Mouse (Mus musculus): ENCODE data around the gene Ephb6. TPM values are rescaled to one million over a fixed set of nuclear protein-coding genes. Genes with fewer than 3 reads are reported as not detected.
A peak's percentile ranks its signal among the peaks of the same experiment; 100 is the strongest.

Gene Ephb6
- polyA plus RNA-seq, 1 experiment from 2014 or later: 16.2 TPM

DNA sequence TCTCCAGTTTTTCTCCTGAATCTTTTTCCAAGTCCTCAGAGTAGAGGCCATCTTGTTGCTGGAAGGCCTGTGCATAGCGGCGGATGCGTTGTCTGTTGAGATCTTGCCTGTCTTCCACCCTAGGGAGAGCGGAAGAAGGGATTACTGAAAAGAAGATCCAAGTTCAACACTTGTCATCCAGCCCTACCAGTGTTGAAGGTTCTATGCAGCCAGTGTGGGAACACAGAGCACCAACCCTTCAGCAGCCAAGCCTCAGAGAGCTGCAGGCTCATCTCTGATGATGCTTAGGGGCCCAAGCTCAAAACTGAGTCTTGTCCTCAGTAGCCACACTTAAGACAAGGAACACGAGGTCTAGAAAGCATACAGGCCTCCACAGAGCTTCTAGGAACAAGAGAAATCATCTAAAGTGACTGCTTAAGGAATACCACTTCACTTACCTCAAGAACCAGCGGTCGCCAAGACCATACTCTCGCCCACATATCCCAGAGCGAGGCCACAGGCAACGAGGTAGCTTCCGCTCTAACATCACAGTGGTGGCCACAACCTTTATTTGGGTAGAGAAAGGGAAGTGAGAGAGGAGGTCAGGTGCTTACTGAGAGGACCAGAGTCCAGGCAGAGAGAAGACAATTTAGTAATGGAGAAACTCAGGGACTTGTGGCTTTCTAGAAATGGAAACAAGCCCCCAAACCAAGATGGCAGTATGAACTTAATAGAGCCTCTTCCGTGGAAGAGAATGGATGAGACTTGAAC lies 16.1 kb downstream of the Ephb6 start:
- WGBS: 92% methylated on average over 12 of the region's 12 CpGs
- H3K4me2 ChIP-seq (replicated peaks; ENCODE audit: low read depth, low read length): no peak overlapping the region
- H3K36me3 ChIP-seq (ENCODE audit: insufficient read depth, low read length): no peaks in the 10 kb centered on the region
- ATAC-seq (ENCODE audit: low FRiP score, low TSS enrichment): no peak
- H3K27me3 ChIP-seq (ENCODE audit: insufficient read depth, low read length): no peaks in the 10 kb centered on the region
- H3K9me3 ChIP-seq (ENCODE audit: low read length): no peaks in the 10 kb centered on the region
- no peak overlapping the region for H3K4me3 ChIP-seq (ENCODE audit: low read length)
- no peak overlapping the region for H3K27ac ChIP-seq (ENCODE audit: low read length)
- no peaks in the 10 kb centered on the region for H3K4me1 ChIP-seq (ENCODE audit: insufficient read depth, low read length)
- H3K9ac ChIP-seq (replicated peaks; ENCODE audit: low read length): no peak overlapping the region

DNA sequence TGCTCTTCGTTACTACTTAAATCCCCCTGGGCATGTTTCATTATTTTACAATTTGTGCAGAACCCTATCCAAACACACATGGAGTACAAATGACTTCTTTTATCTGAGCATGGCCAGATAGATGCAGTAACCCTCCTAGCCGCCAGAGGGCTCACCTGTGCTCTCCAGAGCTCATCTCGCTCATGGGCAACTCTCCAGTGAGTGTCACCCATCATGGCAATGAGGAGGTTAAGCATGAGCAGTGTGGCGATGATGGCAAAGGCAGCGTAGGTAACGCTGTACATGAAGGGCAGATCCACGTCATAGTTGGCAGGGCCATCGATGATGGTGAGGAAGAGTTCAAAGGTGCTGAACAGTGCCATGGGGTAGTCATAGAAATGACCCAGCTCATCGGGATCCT lies 17.4 kb downstream of the Ephb6 start:
- Histone ChIP-seq H3K36me3 (ENCODE audit: insufficient read depth, low read length) (no peaks in the 10 kb centered on the region), H3K9ac (replicated peaks; ENCODE audit: low read length) (no peak overlapping the region), H3K27ac (ENCODE audit: low read length) (no peak overlapping the region), H3K9me3 (ENCODE audit: low read length) (no peaks in the 10 kb centered on the region), H3K27me3 (ENCODE audit: insufficient read depth, low read length) (no peaks in the 10 kb centered on the region), H3K4me3 (ENCODE audit: low read length) (no peak overlapping the region), H3K4me2 (replicated peaks; ENCODE audit: low read depth, low read length) (no peak overlapping the region), H3K4me1 (ENCODE audit: insufficient read depth, low read length) (no peaks in the 10 kb centered on the region)
- ATAC-seq (ENCODE audit: low FRiP score, low TSS enrichment): no peak
- WGBS: 68% methylated on average over 9 of the region's 9 CpGs

DNA sequence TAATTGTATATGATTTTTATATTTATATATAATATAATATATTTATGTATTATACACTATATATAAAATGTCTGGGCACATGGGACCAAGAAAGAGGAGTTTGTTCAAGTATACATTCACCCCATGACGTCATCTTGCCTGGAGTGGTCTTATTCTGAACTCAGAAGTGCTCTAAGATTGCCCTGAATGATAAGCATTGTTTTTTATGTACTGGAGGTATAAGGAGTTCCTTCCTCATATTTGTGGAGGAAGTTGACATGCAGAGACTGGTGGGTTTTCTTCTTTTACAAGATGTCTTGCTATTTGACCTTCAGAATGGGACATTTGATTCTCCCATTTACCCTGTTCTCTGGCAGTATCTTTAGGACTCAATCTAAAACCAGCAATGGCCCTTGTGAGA lies 22.9 kb downstream of the Ephb6 start:
- Histone ChIP-seq H3K4me1 (ENCODE audit: insufficient read depth, low read length) (no peaks in the 10 kb centered on the region), H3K9ac (replicated peaks; ENCODE audit: low read length) (no peak overlapping the region), H3K27me3 (ENCODE audit: insufficient read depth, low read length) (no peaks in the 10 kb centered on the region), H3K9me3 (ENCODE audit: low read length) (no peaks in the 10 kb centered on the region), H3K4me3 (ENCODE audit: low read length) (no peak overlapping the region), H3K27ac (ENCODE audit: low read length) (no peak overlapping the region), H3K36me3 (ENCODE audit: insufficient read depth, low read length) (no peaks in the 10 kb centered on the region), H3K4me2 (replicated peaks; ENCODE audit: low read depth, low read length) (no peak overlapping the region)
- ATAC-seq (ENCODE audit: low FRiP score, low TSS enrichment): no peak
- 65% methylated on average over 1 of the region's 1 CpGs for WGBS

DNA sequence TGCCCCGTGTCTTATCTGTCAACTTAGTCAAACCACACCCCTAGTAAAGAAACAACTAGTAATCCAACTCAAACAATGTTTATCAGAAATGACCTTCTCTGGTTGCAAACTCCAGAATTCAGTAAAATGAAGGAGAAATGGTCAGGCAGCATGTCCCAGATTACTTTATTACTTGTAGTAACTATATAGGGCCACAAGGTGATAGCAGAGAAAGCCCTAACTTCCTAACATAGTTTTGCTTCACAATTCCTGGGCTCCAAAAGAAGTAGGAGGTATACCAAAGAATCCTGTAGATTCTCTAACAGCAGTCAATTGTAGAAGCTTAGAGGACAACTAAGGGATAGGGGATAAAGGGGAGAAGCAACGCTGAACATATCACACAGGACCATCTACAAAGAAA lies 25.5 kb downstream of the Ephb6 start:
- Histone ChIP-seq H3K27me3 (ENCODE audit: insufficient read depth, low read length) (no peaks in the 10 kb centered on the region), H3K9me3 (ENCODE audit: low read length) (no peaks in the 10 kb centered on the region), H3K4me1 (ENCODE audit: insufficient read depth, low read length) (no peaks in the 10 kb centered on the region), H3K4me3 (ENCODE audit: low read length) (no peak overlapping the region), H3K4me2 (replicated peaks; ENCODE audit: low read depth, low read length) (no peak overlapping the region), H3K9ac (replicated peaks; ENCODE audit: low read length) (no peak overlapping the region), H3K36me3 (ENCODE audit: insufficient read depth, low read length) (no peaks in the 10 kb centered on the region), H3K27ac (ENCODE audit: low read length) (no peak overlapping the region)
- 72% methylated on average over 2 of the region's 2 CpGs for WGBS
- ATAC-seq (ENCODE audit: low FRiP score, low TSS enrichment): no peak

DNA sequence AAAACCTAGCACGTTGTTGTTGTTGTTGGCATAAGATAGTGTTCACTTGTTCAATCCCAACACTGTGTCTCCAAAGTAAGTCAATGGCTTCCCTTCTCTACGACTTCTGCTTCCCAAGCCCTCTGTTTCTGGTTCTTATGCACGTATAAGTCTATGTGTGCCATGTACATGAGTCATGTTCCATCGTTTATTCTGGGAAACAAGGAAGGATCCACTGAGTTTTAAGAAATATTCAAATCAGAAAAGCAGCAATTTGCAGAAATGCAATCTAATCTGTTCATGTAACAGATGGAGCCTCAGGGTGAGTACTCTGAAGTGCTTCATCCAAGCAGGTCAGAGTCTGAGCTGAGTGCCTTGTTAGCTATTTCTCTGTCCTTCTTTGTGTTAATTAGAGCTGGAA lies 26.3 kb downstream of the Ephb6 start:
- no peaks in the 10 kb centered on the region for H3K9me3 ChIP-seq (ENCODE audit: low read length)
- no peak overlapping the region for H3K27ac ChIP-seq (ENCODE audit: low read length)
- no peaks in the 10 kb centered on the region for H3K27me3 ChIP-seq (ENCODE audit: insufficient read depth, low read length)
- 84% methylated on average over 4 of the region's 4 CpGs for WGBS
- H3K4me1 ChIP-seq (ENCODE audit: insufficient read depth, low read length): no peaks in the 10 kb centered on the region
- no peak for ATAC-seq (ENCODE audit: low FRiP score, low TSS enrichment)
- no peaks in the 10 kb centered on the region for H3K36me3 ChIP-seq (ENCODE audit: insufficient read depth, low read length)
- no peak overlapping the region for H3K4me2 ChIP-seq (replicated peaks; ENCODE audit: low read depth, low read length)
- no peak overlapping the region for H3K4me3 ChIP-seq (ENCODE audit: low read length)
- no peak overlapping the region for H3K9ac ChIP-seq (replicated peaks; ENCODE audit: low read length)

DNA sequence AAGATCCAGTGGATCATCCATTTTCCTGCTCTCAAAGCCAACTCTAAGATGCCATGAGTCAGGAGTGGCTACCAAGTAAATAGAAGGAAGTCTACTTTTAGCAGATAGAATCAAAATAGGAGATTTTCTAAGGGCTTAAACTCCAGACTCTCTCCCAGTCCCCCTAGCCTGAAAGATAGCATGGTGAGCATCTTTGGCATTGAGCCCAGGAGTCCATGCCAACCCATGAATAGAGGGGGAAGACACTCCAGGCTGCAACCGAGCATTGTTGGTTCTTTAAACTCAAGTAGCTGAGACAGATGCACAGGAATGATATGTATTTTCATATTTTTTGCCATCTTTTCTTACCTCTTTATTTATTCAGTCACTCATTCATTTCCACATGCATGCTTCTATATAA lies 29.9 kb downstream of the Ephb6 start:
- Histone ChIP-seq H3K4me1 (ENCODE audit: insufficient read depth, low read length) (no peaks in the 10 kb centered on the region), H3K27me3 (ENCODE audit: insufficient read depth, low read length) (no peaks in the 10 kb centered on the region), H3K9me3 (ENCODE audit: low read length) (no peaks in the 10 kb centered on the region), H3K36me3 (ENCODE audit: insufficient read depth, low read length) (no peaks in the 10 kb centered on the region), H3K4me3 (ENCODE audit: low read length) (peak overlapping the region; percentile 38; the same call in 1 of the 2 replicates), H3K9ac (replicated peaks; ENCODE audit: low read length) (no peak overlapping the region), H3K27ac (ENCODE audit: low read length) (no peak overlapping the region), H3K4me2 (replicated peaks; ENCODE audit: low read depth, low read length) (peak overlapping the region; percentile 38)
- ATAC-seq (ENCODE audit: low FRiP score, low TSS enrichment): no peak
- 64% methylated on average over 1 of the region's 1 CpGs for WGBS

DNA sequence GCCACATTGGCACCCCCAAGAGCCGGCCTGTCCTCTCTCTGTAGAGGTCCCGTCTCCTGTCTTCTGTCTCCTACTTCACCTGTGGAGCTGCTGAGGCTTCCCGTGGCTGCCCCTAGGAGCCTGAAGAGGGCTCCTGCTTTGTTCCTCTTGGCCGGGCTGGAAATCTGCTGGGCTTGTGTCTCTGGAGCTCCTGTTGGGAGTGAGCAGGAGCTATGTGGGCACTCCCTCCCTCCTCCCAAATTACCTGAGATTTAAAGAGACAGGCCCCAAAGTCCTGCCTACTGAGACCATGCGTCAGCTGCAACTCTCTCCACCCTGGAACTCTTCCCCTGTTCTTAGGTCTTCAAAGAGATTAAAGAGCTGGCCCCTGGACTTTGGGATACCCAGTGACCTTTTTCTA lies 30.9 kb downstream of the Ephb6 start, which contains the start of gene Trpv6:
Trpv6 (minus strand) TSS at position 228 of the 400 bp plus-strand sequence.
- WGBS: 9% methylated on average over 5 of the region's 5 CpGs
- Histone ChIP-seq H3K36me3 (ENCODE audit: insufficient read depth, low read length) (no peaks in the 10 kb centered on the region), H3K27me3 (ENCODE audit: insufficient read depth, low read length) (no peaks in the 10 kb centered on the region), H3K4me3 (ENCODE audit: low read length) (peak within 1 kb of the TSS; percentile 38), H3K4me1 (ENCODE audit: insufficient read depth, low read length) (no peaks in the 10 kb centered on the region), H3K27ac (ENCODE audit: low read length) (no peak within 1 kb of the TSS), H3K9me3 (ENCODE audit: low read length) (no peaks in the 10 kb centered on the region), H3K9ac (replicated peaks; ENCODE audit: low read length) (0 out of 2 replicates have a peak within 1 kb of the TSS, but pooled peaks have one; percentile 25), H3K4me2 (replicated peaks; ENCODE audit: low read depth, low read length) (peak within 1 kb of the TSS; percentile 38)
- peak; percentile 63 for ATAC-seq (ENCODE audit: low FRiP score, low TSS enrichment)

DNA sequence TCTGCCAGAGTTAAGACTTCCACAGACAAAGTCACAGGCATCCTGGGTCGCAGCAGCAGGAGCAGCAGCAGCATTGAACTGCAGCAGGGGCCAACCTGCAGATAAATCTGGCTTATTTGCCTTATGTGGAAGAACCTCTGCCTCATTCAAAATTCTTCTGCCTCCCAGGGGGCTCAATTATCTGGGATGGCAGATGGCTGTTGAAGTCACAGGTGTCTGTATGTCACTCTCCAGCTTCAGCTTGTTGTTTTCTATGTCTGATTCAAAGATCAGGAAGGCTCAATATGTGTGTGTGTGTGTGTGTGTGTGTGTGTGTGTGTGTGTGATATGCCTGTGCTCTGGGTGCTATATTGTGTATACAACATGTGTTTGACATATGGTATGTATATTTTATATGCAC lies 32.1 kb downstream of the Ephb6 start:
- 33% methylated on average over 1 of the region's 1 CpGs for WGBS
- Histone ChIP-seq H3K4me2 (replicated peaks; ENCODE audit: low read depth, low read length) (no peak overlapping the region), H3K27ac (ENCODE audit: low read length) (no peak overlapping the region), H3K27me3 (ENCODE audit: insufficient read depth, low read length) (no peaks in the 10 kb centered on the region), H3K4me1 (ENCODE audit: insufficient read depth, low read length) (no peaks in the 10 kb centered on the region), H3K9me3 (ENCODE audit: low read length) (no peaks in the 10 kb centered on the region), H3K4me3 (ENCODE audit: low read length) (no peak overlapping the region), H3K9ac (replicated peaks; ENCODE audit: low read length) (no peak overlapping the region), H3K36me3 (ENCODE audit: insufficient read depth, low read length) (no peaks in the 10 kb centered on the region)
- no peak for ATAC-seq (ENCODE audit: low FRiP score, low TSS enrichment)

GRCm38 (mm10) chr6:41637927-41638506 lies 32.7 kb downstream of the Ephb6 start:
- Histone ChIP-seq H3K36me3 (ENCODE audit: insufficient read depth, low read length) (no peaks in the 10 kb centered on the region), H3K4me3 (ENCODE audit: low read length) (no peak overlapping the region), H3K27ac (ENCODE audit: low read length) (no peak overlapping the region), H3K4me2 (replicated peaks; ENCODE audit: low read depth, low read length) (no peak overlapping the region), H3K9ac (replicated peaks; ENCODE audit: low read length) (no peak overlapping the region), H3K4me1 (ENCODE audit: insufficient read depth, low read length) (no peaks in the 10 kb centered on the region), H3K27me3 (ENCODE audit: insufficient read depth, low read length) (no peaks in the 10 kb centered on the region), H3K9me3 (ENCODE audit: low read length) (no peaks in the 10 kb centered on the region)
- WGBS: 76% methylated on average over 6 of the region's 6 CpGs
- no peak for ATAC-seq (ENCODE audit: low FRiP score, low TSS enrichment)

GRCm38 (mm10) chr6:41640449-41640848 lies 35.2 kb downstream of the Ephb6 start:
- Histone ChIP-seq H3K9ac (replicated peaks; ENCODE audit: low read length) (no peak overlapping the region), H3K9me3 (ENCODE audit: low read length) (no peaks in the 10 kb centered on the region), H3K27me3 (ENCODE audit: insufficient read depth, low read length) (no peaks in the 10 kb centered on the region), H3K27ac (ENCODE audit: low read length) (no peak overlapping the region), H3K36me3 (ENCODE audit: insufficient read depth, low read length) (no peaks in the 10 kb centered on the region), H3K4me2 (replicated peaks; ENCODE audit: low read depth, low read length) (no peak overlapping the region), H3K4me3 (ENCODE audit: low read length) (no peak overlapping the region), H3K4me1 (ENCODE audit: insufficient read depth, low read length) (no peaks in the 10 kb centered on the region)
- ATAC-seq (ENCODE audit: low FRiP score, low TSS enrichment): no peak
- 64% methylated on average over 3 of the region's 3 CpGs for WGBS
